Mouse (Mus musculus): ENCODE measurements at regions not wholly inside any gene's neighbourhood (a gene's known extent, or its start where the extent isn't known, plus 50 kb on each side); places are given as distances from the start of the nearest gene placed in this dataset.

DNA sequence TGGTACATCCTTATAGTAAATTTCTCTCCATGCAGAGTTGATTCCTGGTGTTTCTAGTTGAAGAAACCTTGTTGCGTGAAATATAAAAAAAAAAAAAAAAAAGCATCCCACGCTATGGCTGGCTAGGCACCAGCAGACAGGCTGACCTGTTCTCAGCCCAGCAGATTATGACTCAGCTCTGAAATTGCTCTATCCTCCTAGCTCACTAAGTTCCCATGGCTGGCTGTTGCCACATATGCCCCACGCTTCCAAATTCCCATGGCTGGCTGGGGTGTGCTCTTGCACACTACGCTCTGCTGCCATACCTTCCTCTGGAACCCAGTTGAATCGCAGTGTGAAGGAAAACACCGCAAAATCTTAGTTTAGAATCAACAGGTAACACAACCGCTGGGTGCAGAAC lies 270.1 kb downstream of the Mid1ip1 start:
- no peak for DNase-seq

GRCm38 (mm10) chrX:10991871-10992210 lies 277.0 kb downstream of the Mid1ip1 start:
- no peak for DNase-seq

GRCm38 (mm10) chrX:10992211-10993004 lies 277.6 kb downstream of the Mid1ip1 start:
- DNase-seq, result no peak

- no peak for DNase-seq
Observed at GRCm38 (mm10) chrX:10993005-10993377, 278.2 kb downstream of the Mid1ip1 start.

GRCm38 (mm10) chrX:10994910-10995309 lies 280.1 kb downstream of the Mid1ip1 start:
- DNase-seq, result no peak

- peak in 1 of 2 experiments; percentile 7 for DNase-seq
Observed at GRCm38 (mm10) chrX:11001180-11001579, 286.4 kb downstream of the Mid1ip1 start.

DNA sequence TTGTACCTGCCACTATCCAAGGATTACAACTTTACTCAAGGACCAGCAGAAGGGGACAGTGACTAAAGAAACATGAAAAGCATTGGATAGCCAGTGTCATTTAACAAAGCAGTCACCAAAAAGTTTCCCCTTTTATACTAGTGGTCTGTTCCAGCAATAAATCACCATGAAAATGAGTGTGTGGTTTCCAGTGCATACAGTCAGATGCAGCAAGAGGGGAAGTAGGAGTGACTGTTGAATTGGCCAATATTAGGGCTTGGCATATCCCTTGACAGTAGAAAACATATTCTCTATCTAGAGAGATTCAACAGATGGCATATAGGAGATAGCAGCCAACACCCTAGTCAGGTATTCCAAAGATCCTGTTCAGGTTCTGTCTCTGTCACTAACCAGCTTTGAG lies 259.8 kb upstream of the H2al1a start:
- DNase-seq, result no peak

- DNase-seq, result no peak
Observed at GRCm38 (mm10) chrX:11046769-11047168, 252.3 kb upstream of the H2al1a start.

- DNase-seq, result no peak
Observed at GRCm38 (mm10) chrX:11082171-11082570, 216.9 kb upstream of the H2al1a start.

DNA sequence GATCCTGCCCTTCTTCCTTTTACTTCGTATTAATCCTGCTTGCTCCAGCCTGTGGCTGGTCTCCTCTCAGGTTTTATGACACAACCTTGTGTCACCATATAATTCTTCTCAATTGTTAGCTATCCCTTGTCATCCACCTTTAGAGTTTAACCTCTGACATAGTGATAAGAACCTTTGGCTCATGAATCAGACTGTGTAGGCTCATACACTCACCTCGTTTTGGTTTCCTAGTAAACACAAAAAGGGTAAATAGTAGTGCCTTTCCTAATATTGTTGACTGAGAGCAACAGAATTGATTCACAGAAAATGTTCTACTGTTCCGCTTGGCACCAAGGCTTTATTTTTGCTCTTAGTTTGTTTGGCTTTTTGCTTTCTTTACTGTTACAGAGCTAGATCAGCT lies 216.2 kb upstream of the H2al1a start:
- no peak for DNase-seq

DNA sequence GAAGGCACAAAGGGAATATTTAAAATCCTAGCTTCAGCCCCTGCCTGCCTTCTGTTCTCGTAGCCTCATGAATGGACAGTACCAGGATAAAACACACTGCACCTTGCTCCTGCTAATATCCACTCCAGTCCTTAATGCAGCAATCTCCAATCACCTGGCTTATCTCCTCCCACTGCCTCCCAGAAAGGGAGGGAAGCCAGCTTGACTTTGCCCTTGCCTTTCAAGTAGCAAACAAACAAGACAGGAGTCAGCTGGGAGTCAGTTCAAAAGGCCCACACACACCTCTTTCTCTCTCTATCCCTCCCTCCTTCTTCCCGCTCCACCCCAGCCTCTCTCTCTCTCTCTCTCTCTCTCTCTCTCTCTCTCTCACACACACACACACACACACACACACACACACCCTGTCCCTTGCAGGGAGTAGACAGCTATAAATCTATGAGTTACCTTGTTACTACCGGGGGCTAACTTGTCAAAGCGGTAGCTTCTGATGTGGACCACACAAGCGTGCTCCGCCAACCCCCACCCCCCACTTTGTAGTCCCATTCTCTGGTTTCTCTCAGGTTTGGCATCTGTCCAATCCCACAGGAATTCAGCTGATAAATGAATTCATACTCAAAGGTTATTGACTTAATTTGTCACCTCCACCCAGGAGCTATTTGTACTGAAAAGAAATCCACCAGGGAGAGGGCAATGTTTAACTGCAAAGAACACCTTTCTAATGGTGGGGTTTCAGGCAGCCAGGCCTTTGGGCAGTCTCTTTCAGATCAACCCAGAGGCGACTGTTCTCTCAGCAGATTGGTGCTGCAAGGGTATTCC lies 212.6 kb upstream of the H2al1a start:
- peak; percentile 54 to 68 for DNase-seq

DNA sequence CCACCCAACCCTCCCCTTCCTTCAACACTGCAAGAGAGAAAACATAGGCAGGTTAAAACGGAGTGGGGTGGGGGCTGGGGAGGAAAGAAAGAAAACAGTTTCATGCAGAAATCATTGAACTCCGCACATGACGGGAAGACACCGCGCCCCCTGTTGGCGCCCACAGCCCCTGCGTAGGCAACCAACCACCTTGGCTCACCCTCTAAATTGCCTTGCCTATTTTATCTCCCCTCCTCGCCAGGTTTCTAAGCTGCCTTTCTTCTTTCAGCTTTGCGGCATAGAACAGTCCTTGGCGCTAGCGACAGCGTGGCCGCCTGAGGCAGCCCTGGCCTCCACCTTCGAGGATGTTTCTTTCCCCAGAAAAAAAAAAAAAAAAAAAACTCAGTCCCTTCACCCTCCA lies 211.1 kb upstream of the H2al1a start:
- peak in 1 of 2 experiments; percentile 18 for DNase-seq

DNA sequence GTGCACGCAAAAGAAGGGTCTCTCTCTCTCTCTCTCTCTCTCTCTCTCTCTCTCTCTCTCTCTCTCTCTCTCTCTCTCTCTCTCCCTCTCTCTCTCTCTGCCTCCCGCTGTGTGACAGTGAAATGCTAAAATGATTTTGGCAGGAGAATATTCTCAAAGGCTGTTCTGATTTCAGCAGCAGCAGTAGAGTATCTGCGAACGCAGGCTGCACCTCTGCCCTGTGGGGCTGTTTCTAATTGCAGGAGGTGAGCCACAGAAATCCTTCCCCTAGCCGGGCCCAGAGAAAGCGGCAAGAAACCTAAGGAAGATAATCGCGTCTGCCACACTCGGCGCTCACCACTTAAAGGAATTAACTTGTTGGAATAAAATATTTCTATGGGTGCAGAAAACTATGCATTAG lies 210.6 kb upstream of the H2al1a start:
- no peak for DNase-seq

GRCm38 (mm10) chrX:11090432-11090831 lies 208.6 kb upstream of the H2al1a start:
- DNase-seq, result peak; percentile 43 to 60

- DNase-seq, result no peak
Observed at GRCm38 (mm10) chrX:11097581-11098254, 201.3 kb upstream of the H2al1a start.

DNA sequence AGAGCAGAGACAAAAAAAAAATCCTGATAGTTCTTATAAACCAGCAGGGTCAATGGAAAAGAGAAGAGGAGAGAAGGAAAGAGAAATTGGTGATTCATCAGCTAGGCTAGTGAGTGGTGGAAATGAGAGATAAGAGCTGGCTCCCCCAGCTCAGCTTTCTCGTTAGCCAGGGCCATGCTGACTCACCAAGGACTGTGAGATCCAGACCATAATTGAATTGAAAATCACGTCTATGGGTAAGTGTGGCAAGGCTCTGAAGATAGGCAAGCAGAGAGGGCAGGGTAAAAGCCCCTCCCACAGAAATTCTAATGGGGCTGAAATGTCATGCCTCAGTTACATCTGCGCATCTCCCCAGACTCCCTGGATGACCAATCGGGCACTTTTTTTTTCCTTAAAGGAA lies 200.7 kb upstream of the H2al1a start:
- DNase-seq, result no peak

DNA sequence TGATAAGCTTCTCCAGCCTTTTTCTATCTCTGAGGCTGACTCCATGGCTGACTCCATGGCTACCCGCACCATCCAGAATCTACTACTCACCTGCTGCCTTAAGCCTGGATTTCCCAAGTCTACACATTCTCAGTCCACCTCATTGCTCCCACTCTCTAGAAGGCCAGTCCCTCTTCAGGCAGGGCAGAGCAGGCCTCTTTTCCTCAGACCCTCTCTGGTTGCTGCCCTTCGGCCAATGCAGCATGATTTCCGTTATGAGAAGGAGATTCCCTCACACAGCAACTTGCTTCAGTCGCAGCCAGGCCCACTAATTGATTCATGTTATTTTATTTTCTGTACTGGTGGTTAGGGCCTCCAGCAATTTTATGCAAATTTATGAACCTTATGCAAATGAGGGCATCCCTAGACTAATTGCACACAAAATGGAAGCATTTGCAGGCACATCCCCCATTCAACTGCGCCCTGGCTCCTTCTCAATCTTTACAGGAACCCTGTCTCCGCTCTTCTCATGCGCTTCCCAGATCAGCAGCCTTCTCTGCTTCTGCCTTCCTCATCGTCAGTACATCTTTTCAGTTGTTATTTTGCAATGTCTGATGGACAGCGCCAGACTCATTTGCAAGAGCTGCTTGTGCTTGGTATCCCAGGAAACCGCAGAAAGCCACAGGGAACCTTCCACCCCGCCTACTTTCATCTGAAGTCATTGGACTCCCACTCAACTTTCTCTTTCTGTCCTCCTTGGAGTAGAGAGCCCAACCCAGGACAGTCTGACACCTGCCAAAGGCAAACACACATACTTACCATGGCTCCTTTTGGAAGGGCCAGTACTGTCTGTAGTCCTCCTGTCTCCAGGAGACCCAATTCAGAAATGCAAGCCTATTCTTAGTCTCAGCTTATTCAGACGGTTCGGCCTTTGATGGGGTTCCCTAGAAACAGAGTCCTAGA lies 199.6 kb upstream of the H2al1a start:
- no peak for DNase-seq

GRCm38 (mm10) chrX:11100935-11101334 lies 198.1 kb upstream of the H2al1a start:
- peak in 1 of 2 experiments; percentile 1 for DNase-seq

DNA sequence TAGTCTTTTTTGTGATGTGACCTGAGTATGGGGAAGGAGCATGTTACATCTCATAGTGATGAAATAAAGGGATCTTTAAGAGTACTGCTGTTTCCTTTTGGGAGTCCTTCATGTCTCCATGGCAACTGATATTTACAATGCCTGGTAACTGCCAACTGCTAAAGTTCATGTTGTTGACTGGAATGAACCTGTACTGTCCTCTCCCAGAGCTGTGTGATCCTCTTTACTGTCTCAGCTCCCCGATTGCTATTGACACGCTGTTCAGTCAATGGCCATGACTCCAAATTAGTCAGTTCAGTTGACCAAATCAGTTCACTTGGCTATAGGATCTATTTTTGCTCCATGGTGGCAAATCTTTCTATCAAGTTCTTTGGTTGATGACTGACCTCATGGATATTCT lies 167.8 kb upstream of the H2al1a start:
- DNase-seq, result no peak

- peak; percentile 54 to 61 for DNase-seq
Observed at GRCm38 (mm10) chrX:11139971-11140421, 159.1 kb upstream of the H2al1a start.

GRCm38 (mm10) chrX:11141294-11141693 lies 157.8 kb upstream of the H2al1a start:
- DNase-seq, result no peak

DNA sequence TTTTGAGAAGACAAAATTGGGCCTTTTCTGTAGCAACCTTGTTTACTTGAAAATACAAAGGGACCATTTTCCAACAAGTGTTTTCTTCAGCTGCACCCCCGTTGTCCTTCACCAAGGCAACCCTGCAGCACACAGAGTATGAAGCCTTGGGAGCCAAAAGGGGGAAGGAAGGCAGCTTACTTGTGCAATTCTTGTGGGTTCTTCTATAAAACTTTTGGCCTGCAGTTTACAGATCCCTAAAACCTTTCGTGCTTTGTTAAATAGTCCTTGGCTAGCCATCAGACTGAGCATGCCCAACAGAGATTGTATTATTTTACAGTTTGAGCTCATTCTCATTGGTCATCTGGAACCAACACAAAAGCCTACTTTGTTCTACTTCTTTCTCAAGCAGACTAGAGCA lies 140.6 kb upstream of the H2al1a start:
- no peak for DNase-seq
